Mouse (Mus musculus) megakaryocyte, embryonic 14.5 days (primary cell): Measurements from ENCODE around the gene Cd3eap.

Source experiments
- FLI1 ChIP-seq: IDR thresholded peaks from 2 replicates; pipeline ENCODE4 v1.6.1; 2012; ENCODE audit warnings: low read length, inconsistent platforms, mixed read lengths
- GATA1 ChIP-seq: IDR thresholded peaks from 3 replicates; pipeline ENCODE4 v1.6.1; 2012; ENCODE audit warnings: mixed read lengths, low read length, inconsistent platforms, borderline replicate concordance

- TF ChIP-seq FLI1 (no peak), GATA1 (no peak)
Observed at GRCm38 (mm10) chr7:19319906-19320305, 39.4 kb downstream of the Cd3eap start.
